Mouse (Mus musculus) kidney, adult 2 months (tissue): ENCODE measurements around the gene Rpl9. TPM values are rescaled to one million over a fixed set of nuclear protein-coding genes. Genes with fewer than 3 reads are reported as not detected.

Experiments
- DNase-seq: peaks from one replicate; pipeline ENCODE4 v3.0.0; 2021
- H3K27ac ChIP-seq: fragments of 200-500 bp; 2 replicates; pipeline ENCODE4 v1.5.1; 2012; ENCODE audit warnings: low read depth, low read length, control low read depth, inconsistent platforms; ENCODE audit not compliant: insufficient read depth
- H3K27me3 ChIP-seq: fragments of 200-500 bp; replicated peaks from 2 replicates; pipeline ENCODE4 v1.6.1; 2012; ENCODE audit warnings: mild to moderate bottlenecking, moderate library complexity, low read length, inconsistent platforms; ENCODE audit not compliant: control insufficient read depth, insufficient read depth
- H3K36me3 ChIP-seq: fragments of 200-500 bp; 2 replicates; pipeline ENCODE4 v1.6.1; 2012; ENCODE audit warnings: mild to moderate bottlenecking, moderate library complexity, low read length, inconsistent platforms; ENCODE audit not compliant: control insufficient read depth, insufficient read depth
- H3K4me1 ChIP-seq: fragments of 200-500 bp; 2 replicates; pipeline ENCODE4 v1.6.1; 2011; ENCODE audit warnings: low read length; ENCODE audit not compliant: control insufficient read depth, insufficient read depth
- H3K4me3 ChIP-seq: fragments of 200-500 bp; 2 replicates; pipeline ENCODE4 v1.5.1; 2011; ENCODE audit warnings: mild to moderate bottlenecking, low read depth, low read length, control low read depth; ENCODE audit not compliant: insufficient read depth
- CTCF ChIP-seq: fragments of 200-500 bp; conservative IDR thresholded peaks from 2 replicates; pipeline ENCODE4 v1.5.1; 2011; ENCODE audit warnings: low read depth, mild to moderate bottlenecking, control low read depth, low read length, moderate library complexity, mixed read lengths; ENCODE audit not compliant: insufficient read depth, insufficient read length
- POLR2A ChIP-seq: fragments of 200-500 bp; IDR thresholded peaks from one replicate; pipeline ENCODE4 v1.6.1; 2011; ENCODE audit warnings: low read depth, low read length, control low read depth
- WGBS: fragments of 180-500 bp; shearing (Covaris S2); methylation state at CpG from one replicate; pipeline ENCODE4 v1.1.7; 2018; 5-methylcytosine and 5-hydroxymethylcytosine counted together
- polyA plus RNA-seq: library from polyadenylated mRNA; depleted of rRNA; stranded (reverse); fragments of >200 nt; gene quantifications from 2 replicates; pipeline ENCODE4 v1.2.3, GENCODE M21; 2012; rRNA removed

Gene Rpl9
- polyA plus RNA-seq, 1 experiment, result 310 TPM

GRCm38 (mm10) chr5:65340167-65340566, 51.1 kb downstream of the Rpl9 start:
- DNase-seq, result no peak
- no peaks in the 10 kb centered on the region for H3K36me3 ChIP-seq
- 60% methylated on average over 4 of the region's 4 CpGs for WGBS
- TF ChIP-seq POLR2A (no peak), CTCF (no peak)
- no peaks in the 10 kb centered on the region for H3K4me1 ChIP-seq
- H3K4me3 ChIP-seq, result no peak overlapping the region
- H3K27me3 ChIP-seq, result no peaks in the 10 kb centered on the region
- no peak overlapping the region for H3K27ac ChIP-seq

DNA sequence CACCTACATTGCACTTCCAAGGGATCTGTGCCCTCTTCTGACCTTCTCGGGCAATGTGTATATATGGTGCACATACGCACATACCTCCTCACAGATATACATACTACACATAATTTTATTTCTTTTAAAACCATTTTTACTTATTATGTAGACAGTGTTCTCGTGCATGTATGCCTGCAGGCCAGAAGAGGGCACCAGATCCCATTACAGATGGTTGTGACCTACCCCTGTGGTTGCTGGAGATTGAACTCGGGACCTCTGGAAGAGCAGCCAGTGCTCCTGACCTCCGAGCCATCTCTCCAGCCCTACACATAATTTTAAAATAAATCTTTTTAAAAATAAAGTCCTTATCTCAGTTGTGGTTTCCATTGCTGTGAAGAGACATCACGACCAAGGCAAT, 52.9 kb downstream of the Rpl9 start:
- no peak for DNase-seq
- Histone ChIP-seq H3K4me1 (no peaks in the 10 kb centered on the region), H3K4me3 (no peak overlapping the region), H3K36me3 (no peaks in the 10 kb centered on the region), H3K27ac (no peak overlapping the region), H3K27me3 (no peaks in the 10 kb centered on the region)
- TF ChIP-seq CTCF (peak; percentile 45), POLR2A (no peak)
- 83% methylated on average over 6 of the region's 6 CpGs for WGBS

Other genes starting within 250 kb of the Rpl9 start
- gene Wdr19, start 191.7 kb downstream of the Rpl9 start, polyA plus RNA-seq, result 5.7 and 6.4 TPM in 2 replicates
- 9.1 and 10.9 TPM in 2 replicates for gene Rfc1, start 55.8 kb downstream of the Rpl9 start, polyA plus RNA-seq
- gene Klb, start 43.1 kb downstream of the Rpl9 start, polyA plus RNA-seq, result 1.5 and 1.8 TPM in 2 replicates
- 18.6 and 26.1 TPM in 2 replicates for gene Lias, start 53 bp upstream of the Rpl9 start, polyA plus RNA-seq
- 29.6 and 31.2 TPM in 2 replicates for gene Ugdh, start 44.5 kb upstream of the Rpl9 start, polyA plus RNA-seq
- not detected in 2 replicates for gene Gm43552, start 101.4 kb upstream of the Rpl9 start, polyA plus RNA-seq
- 111 and 114 TPM in 2 replicates for gene Smim14, start 145.7 kb upstream of the Rpl9 start, polyA plus RNA-seq
- gene Ube2k, start 145.8 kb upstream of the Rpl9 start, polyA plus RNA-seq, result 23.1 and 35.1 TPM in 2 replicates